Mouse (Mus musculus) lung, adult 2 months (tissue): Measurements from ENCODE around the gene Mip. TPM values are rescaled to one million over a fixed set of nuclear protein-coding genes. Genes with fewer than 3 reads are reported as not detected.
"Not testable (repeated sequence)": the region's sequence is repeated elsewhere in the genome, so short reads cannot be mapped to it uniquely, and the experiment has no call there.

Source experiments
- DNase-seq: peaks from one replicate; pipeline ENCODE4 v3.0.0; 2022
- H3K4me1 ChIP-seq: fragments of 200-500 bp; 2 replicates; pipeline ENCODE4 v1.6.1; 2011; ENCODE audit warnings: low read length; ENCODE audit not compliant: control insufficient read depth, insufficient read depth
- H3K4me3 ChIP-seq: fragments of 200-500 bp; replicated peaks from 2 replicates; pipeline ENCODE3; 2011; ENCODE audit warnings: low read depth, mild to moderate bottlenecking, control low read depth, low read length; ENCODE audit errors: extremely low read depth
- CTCF ChIP-seq: fragments of 200-500 bp; IDR thresholded peaks from 2 replicates; pipeline ENCODE4 v1.5.1; 2011; ENCODE audit warnings: mild to moderate bottlenecking, low read length, control low read depth; ENCODE audit not compliant: insufficient read depth
- POLR2A ChIP-seq: fragments of 200-500 bp; IDR thresholded peaks from 2 replicates; pipeline ENCODE4 v1.6.1; 2011; ENCODE audit warnings: low read depth, mild to moderate bottlenecking, control low read depth, low read length, borderline replicate concordance; ENCODE audit errors: extremely low read depth
- WGBS: fragments of 180-500 bp; shearing (Covaris S2); methylation state at CpG from one replicate; pipeline ENCODE4 v1.1.7; 2018; 5-methylcytosine and 5-hydroxymethylcytosine counted together
- polyA plus RNA-seq: library from polyadenylated mRNA; depleted of rRNA; stranded (reverse); fragments of >200 nt; gene quantifications from 2 replicates; pipeline ENCODE4 v1.2.3, GENCODE M21; 2012

Mip gene
- polyA plus RNA-seq, 1 experiment = not detected

DNA sequence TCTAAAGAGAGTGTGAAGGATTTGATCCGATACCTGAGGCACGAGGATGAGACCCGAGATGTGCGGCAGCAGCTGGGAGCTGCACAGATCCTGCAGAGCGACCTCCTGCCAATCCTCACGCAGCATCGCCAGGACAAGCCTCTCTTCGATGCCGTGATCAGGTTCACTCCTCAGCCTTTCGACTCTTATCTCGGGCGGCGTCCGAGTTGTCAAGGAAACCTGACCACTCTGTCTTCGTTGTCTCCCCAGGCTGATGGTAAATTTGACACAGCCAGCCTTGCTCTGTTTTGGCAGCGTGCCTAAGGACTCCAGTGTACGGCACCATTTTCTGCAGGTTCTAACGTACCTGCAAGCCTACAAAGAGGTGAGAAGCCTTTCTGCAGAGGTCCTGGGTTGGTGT is 14.5 kb downstream of the Mip start:
- no peak for TF ChIP-seq POLR2A
- no peak for TF ChIP-seq CTCF
- Histone ChIP-seq H3K4me1 (no peaks in the 10 kb centered on the region), H3K4me3 (no peak overlapping the region)
- WGBS = 86% methylated on average over 18 of the region's 18 CpGs
- no peak for DNase-seq

DNA sequence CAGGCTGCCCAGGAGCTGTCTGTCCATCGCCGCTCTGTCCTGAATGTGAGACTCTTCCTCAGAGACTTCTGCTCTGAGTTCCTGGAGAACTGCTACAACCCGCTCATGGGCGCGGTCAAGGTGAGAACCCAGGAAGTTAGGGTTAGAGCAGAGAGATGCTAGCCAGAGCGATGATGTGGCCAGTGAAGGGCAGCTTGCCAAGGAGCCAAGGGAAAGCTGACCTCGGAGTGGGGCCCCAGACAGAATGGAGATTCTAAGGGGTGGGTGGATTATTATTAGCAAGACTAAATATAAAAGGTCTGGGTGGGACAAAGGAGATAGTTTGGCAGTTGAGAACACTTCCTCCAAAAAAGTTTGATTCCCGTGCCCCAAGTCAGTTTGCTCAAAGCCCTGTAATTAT is 17.6 kb downstream of the Mip start:
- WGBS = 73% methylated on average over 8 of the region's 8 CpGs
- Histone ChIP-seq H3K4me1 (0 out of 2 replicates have a peak, but pooled peaks cover 2% of the 10 kb centered on the region), H3K4me3 (no peak overlapping the region)
- no peak for TF ChIP-seq CTCF
- TF ChIP-seq POLR2A = no peak
- DNase-seq = no peak

DNA sequence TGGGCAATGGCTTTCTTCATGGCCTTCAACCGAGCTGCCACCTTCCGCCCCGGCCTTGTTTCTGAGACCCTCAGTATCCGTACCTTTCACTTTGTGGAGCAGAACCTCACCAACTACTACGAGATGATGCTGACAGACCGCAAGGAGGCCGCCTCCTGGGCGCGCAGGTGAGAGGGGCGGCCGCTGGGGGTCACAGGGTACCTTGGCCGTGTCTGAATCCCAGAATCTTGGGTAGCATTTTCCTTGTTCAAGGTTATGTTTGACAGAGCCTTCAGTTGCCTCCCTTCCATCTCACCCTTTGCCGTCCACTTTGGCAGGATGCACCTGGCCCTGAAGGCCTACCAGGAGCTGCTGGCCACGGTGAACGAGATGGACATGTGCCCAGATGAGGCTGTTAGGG is 18.5 kb downstream of the Mip start:
- TF ChIP-seq POLR2A (no peak), CTCF (no peak)
- Histone ChIP-seq H3K4me1 (0 out of 2 replicates have a peak, but pooled peaks cover 2% of the 10 kb centered on the region), H3K4me3 (no peak overlapping the region)
- WGBS = 91% methylated on average over 15 of the region's 15 CpGs
- DNase-seq = no peak

GRCm38 (mm10) chr10:128247020-128247732 is 21.5 kb downstream of the Mip start:
- TF ChIP-seq CTCF = no peak
- TF ChIP-seq POLR2A = peak; percentile 34; the same call in 1 of the 2 replicates
- DNase-seq = no peak
- H3K4me3 ChIP-seq = peak overlapping the region; percentile 60

DNA sequence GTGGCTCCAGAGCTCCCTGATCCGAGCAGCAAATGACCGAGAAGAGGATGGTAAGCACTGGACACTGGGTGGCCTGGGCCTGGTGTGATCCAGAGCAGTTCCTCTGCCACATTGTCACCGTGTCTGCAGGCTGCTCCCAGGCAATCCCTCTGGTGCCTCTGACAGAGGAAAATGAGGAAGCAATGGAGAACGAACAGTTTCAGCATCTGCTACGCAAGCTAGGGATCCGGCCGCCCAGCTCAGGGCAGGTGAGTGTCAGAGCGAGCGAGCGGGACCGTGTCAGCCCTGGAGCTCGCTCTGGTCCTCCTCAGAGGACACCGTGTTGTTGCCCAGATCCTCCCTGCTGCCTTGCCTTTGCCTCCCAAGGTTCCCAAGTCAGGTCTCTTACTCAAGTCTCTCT is 24.9 kb downstream of the Mip start:
- Histone ChIP-seq H3K4me1 (0 out of 2 replicates have a peak, but pooled peaks cover 2% of the 10 kb centered on the region), H3K4me3 (no peak overlapping the region)
- TF ChIP-seq CTCF (no peak), POLR2A (no peak)
- WGBS = 94% methylated on average over 13 of the region's 13 CpGs
- DNase-seq = no peak

More at GRCm38 (mm10) chr10:128247020-128247732, 21.5 kb downstream of the Mip start:
- H3K4me1 ChIP-seq = 0 out of 2 replicates have a peak, but pooled peaks cover 2% of the 10 kb centered on the region
- 54% methylated on average over 17 of the region's 17 CpGs for WGBS

- Histone ChIP-seq H3K4me3 (no peak within 1 kb of the TSS), H3K4me1 (no peaks in the 10 kb centered on the region)
- DNase-seq = no peak
- 67% methylated on average over 4 of the region's 4 CpGs for WGBS
- TF ChIP-seq CTCF (no peak), POLR2A (no peak)
Observed at GRCm38 (mm10) chr10:128253677-128254255, 28.1 kb downstream of the Mip start, which contains the start of gene Apon. TSS of gene Apon (plus strand) at chr10:128254096.

DNA sequence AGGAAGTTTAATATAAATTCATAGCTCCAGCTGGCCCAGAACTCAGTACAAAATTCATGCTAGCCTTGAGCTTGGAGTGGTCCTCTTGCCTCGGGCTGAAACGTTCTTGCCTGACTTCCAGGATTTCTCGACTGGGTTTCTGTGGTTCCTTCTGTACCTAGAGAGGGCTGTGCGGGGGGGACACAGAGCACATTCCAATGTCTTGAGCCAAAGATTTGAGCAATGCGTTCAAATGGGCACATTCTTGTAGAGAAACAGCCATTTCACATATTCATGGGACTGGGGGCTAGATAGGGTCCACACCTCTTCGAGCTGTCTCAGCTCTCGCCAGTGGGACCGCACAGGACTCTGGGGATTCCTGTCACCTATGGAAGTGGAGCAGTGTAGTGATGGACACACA is 30.3 kb downstream of the Mip start:
- no peaks in the 10 kb centered on the region for H3K4me1 ChIP-seq
- H3K4me3 ChIP-seq = no peak overlapping the region
- TF ChIP-seq CTCF (no peak), POLR2A (no peak)
- no peak for DNase-seq
- 80% methylated on average over 8 of the region's 8 CpGs for WGBS

- TF ChIP-seq CTCF = no peak
- H3K4me3 ChIP-seq = no peak overlapping the region
- no peaks in the 10 kb centered on the region for H3K4me1 ChIP-seq
- WGBS = 74% methylated on average over 8 of the region's 8 CpGs
- no peak for DNase-seq
Observed at GRCm38 (mm10) chr10:128256328-128256727, 30.7 kb downstream of the Mip start.

- no peak for DNase-seq
- Histone ChIP-seq H3K4me1 (no peaks in the 10 kb centered on the region), H3K4me3 (no peak overlapping the region)
- TF ChIP-seq POLR2A (no peak), CTCF (no peak)
- 56% methylated on average over 4 of the region's 4 CpGs for WGBS
Observed at GRCm38 (mm10) chr10:128258953-128259352, 33.3 kb downstream of the Mip start.

DNA sequence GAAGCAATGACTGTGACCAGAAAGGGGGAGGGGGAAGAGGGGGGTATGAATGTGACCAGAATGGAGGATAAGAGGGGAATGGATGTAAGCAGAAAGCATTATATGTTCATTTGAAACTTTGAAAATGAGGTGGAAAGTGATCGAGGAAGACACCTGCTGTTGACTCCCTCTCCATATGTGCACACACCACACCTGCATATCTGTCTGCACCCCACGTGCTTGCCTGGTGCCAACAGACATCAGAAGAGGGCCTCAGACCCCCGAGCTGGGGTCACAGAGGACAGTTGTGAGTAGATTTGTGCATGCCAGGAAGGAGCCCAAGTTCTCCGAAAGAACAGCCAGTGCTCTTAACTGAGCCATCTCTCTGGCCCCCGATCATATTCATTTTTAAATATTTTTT is 34.3 kb downstream of the Mip start:
- H3K4me3 ChIP-seq = no peak overlapping the region

DNA sequence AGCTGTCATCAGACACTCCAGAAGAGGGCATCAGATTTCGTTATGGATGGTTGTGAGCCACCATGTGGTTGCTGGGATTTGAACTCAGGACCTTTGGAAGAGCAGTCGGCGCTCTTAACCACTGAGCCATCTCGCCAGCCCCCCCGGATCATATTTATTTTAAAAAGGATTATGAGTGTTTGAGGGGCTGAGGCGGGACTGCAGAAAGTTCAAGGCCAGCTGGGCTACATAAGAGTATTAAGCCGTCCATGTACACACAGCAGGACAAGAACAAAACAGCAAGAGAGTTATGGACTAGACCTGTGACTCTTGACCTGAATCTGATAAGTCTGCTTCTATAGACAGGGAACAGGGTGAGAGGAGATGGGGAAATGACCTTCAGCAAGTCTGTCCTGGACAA is 34.7 kb downstream of the Mip start:
- DNase-seq, H3K4me1 ChIP-seq, H3K4me3 ChIP-seq: not testable (repeated sequence)
- WGBS = 81% methylated on average over 7 of the region's 7 CpGs

More for the DNA sequence above, 34.3 kb downstream of the Mip start:
- H3K4me1 ChIP-seq = no peaks in the 10 kb centered on the region
- no peak for DNase-seq
- 88% methylated on average over 5 of the region's 5 CpGs for WGBS
- no peak for TF ChIP-seq CTCF
- TF ChIP-seq POLR2A = no peak
